Mouse (Mus musculus): ENCODE results near the gene Syt9.
A peak's percentile ranks its signal among the peaks of the same experiment; 100 is the strongest.

Gene Syt9

DNA sequence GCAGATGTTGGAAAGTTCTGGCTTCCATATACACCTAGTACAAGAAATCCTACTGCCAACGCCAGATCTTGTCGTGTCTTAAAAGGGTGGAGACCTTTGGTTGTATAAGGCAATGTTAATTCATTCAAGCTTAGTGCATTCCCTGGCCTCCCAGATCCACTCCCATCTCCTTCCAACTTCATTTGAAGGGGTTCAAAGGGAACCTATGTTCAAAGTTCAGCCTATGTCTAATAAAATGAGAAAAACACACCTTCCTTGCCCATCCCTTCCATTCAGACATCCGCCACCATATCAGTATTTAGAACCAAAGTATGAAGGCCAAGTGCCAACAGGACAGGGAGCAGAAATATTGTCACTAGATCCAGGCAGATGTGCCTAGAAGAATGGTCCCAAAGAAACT lies 177.3 kb downstream of the Syt9 start:
- no peak for DNase-seq

DNA sequence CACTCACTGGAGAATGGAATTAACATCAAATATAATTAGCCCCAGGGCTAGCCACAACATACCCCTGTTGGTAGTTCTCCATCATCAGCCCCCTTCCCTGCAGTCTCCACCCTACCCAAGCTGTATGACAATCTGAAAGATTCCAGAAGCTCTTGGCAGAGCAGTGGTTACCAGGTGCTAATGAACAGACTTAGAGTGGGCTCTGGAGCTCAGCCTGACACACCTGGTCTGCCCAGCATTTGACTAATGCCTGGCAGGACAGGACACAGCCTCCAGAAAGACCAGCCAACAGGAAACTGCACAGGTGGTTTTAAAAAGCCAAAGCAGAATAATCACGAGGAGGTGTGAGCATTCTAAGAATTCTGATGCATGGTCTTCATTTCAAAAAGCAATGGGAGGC lies 182.9 kb downstream of the Syt9 start:
- DNase-seq = no peak

- no peak for DNase-seq
Observed at GRCm38 (mm10) chr7:107555906-107556305, 185.4 kb downstream of the Syt9 start.

DNA sequence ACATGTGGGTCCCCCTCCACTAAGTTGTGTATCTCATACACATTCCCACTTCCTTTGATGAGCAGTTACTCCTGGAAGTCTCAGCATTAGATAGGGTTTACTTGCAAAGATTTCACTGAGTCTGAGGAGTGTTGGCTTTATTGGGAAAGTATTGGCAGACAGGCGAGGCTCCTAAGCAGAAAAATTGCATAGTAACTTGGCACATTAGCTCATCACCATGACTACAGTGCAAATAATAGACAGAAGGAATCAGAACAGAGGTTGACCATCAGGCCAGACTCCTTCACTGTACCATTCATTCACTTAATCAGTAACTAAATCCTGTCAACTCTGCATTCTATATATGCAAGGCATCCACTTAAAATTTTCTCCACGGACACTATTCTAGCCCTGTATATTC lies 190.1 kb downstream of the Syt9 start:
- DNase-seq = no peak

GRCm38 (mm10) chr7:107561584-107561983 lies 191.1 kb downstream of the Syt9 start:
- no peak for DNase-seq

DNA sequence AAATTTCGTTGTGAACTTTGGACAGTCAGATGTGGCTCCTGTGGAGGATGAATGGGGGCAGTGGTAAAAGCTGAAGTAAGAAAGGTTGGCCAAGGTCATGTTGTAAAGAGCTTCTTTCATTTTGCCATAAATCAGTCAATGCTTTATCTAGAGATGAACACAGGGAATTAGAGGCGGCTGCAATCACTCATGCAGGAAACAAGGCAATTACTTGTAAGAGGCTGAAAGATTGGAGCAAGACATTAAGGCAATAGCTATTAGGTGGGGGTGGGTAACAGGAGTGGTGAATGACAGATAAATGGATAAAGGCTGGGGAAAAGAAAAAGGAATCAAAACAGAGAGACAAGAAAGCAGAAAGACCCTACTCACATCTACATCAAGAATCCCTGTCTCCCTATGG lies 193.2 kb downstream of the Syt9 start:
- DNase-seq = no peak

DNA sequence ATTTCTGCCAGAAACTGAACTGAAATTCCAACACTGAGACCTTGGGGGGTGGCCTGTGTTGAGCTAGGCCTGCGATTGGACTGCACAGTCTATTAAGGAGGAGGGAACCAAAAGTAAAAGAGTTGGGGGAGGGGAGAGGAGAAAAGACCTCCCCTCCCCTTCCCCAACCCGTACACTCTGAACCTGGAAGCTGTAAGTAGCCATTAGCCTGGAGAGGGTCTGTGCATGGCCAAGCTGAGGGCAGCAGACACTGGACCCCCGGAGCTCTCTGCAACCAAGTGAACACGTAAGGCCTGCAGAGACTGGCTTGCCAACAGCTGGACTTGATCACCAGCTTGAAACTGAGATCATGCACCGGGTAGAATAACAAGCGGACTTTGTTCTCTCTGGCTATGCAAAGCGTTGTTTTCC lies 196.7 kb downstream of the Syt9 start, which contains the start of gene Olfml1:
Gene Olfml1 (plus strand): TSS at position 186 of the 411 bp plus-strand sequence.
- peak; percentile 3 for DNase-seq

DNA sequence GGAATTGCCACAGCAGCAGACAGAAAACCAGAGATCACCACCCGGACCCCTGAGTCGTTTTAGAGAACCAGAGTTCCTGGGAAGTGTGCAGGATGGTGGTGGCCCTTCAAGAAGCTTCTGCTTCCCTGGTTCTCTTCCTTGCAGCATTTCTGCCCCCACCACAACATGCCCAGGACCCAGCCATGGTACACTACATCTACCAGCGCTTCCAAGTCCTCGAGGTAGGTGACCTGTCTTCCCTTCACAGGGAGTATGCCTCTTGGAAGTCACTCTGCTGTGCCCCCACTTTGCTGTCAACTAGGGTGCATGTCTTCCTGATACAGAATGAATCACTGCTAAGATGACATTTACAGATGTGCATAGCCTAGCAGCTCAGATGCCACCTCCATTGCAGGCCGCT lies 197.1 kb downstream of the Syt9 start:
- no peak for DNase-seq

GRCm38 (mm10) chr7:107568971-107569370 lies 198.4 kb downstream of the Syt9 start:
- no peak for DNase-seq

GRCm38 (mm10) chr7:107573856-107574255 lies 203.3 kb downstream of the Syt9 start:
- no peak for DNase-seq

GRCm38 (mm10) chr7:107574276-107574675 lies 203.7 kb downstream of the Syt9 start:
- DNase-seq = no peak

DNA sequence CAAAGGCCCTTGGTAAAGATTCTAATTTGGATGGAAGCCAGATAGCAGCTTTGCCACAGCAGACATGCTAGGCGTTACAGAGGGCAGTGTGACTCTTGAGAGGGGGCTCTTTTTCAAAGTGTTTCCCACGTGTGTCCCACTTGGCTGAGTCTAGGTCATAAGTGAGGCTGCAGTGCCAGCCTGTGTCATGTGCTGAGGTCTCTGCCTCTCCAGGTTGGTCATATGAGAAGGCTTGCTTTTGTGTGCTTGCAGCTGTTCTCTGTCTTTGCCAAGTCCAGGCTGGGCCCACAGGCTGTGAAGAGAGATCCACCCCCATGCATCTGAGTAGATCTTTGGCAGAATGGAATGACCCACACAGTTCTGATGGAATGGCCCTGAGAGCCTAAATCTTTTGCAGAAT lies 222.1 kb downstream of the Syt9 start:
- peak; percentile 24 for DNase-seq

- DNase-seq = no peak
Observed at GRCm38 (mm10) chr7:107593904-107594303, 223.4 kb downstream of the Syt9 start.

DNA sequence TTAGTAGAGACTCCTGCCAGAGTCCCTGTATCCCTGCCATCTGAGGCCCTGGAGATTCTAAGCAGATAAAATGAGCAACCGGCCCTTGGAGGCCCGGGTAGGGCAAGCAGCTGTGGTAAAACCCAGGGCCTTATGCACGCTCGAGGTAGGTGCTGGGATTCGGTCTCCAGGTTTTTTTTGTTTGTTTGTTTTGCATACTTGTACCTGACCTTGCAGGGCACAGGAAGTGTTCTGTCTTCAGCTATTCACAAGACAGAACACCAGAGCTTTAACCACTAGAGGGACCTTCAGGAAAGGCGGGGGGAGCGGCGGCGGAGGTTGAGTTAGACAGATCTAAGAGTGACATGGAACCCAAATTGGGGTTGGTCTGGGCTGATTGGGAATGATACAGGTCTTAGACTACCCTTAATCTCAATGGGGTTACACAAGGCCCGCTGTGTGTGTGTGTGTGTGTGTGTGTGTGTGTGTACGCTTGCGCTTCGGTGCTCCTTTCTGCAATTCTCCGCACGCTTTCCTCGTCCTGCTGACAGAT lies 223.9 kb downstream of the Syt9 start:
- peak; percentile 32 for DNase-seq

DNA sequence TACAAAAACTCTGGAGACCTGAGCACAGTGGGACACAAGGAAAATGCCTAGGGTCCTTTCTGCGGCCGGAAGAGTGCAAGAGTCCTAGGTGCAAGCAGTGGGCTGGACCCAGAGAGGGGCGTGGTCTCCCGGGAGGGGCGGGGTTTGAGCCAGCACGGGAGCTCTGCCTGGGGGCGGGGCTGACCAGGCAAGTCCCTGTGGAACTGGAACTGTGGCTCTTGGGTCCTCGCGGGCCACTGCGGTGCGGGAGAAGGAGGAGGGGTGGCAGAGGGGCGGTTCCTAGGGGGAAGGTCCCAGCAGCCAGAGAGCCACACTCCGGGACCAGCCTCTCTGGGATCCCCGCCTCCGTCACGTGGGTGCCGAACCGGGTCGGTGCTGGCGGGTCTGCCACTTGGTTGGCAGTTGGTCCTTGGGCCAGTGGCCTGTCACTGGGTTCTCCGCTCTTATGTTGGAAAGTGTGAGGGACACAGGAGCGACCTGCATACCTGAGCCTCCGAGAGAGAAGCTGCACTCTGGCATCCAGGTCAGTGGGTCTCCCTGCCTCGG lies 224.4 kb downstream of the Syt9 start, which contains the start of gene Ppfibp2:
Gene Ppfibp2 (plus strand): TSS at position 351 of the 546 bp plus-strand sequence.
- peak; percentile 88 for DNase-seq

- no peak for DNase-seq
Observed at GRCm38 (mm10) chr7:107595426-107595825, 224.9 kb downstream of the Syt9 start.

DNA sequence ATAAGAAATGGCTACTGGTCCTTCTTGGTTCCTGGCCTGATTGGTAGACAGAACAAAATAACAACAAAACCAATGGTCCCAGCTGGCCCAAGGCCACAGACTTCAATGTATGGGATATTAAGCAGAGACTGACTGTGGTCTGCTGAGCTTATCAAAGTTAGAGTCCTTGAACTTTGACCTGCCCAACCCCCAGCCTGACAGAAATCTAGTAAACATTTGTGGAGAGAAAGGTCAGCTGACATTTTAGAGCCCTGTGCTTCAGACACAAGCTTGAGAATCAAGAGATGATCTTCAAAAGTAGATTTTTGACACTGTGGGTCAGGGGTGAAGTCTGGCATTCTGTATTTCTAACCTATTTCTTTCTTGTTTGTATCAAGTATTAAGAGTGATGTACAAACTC lies 226.2 kb downstream of the Syt9 start:
- DNase-seq = no peak

DNA sequence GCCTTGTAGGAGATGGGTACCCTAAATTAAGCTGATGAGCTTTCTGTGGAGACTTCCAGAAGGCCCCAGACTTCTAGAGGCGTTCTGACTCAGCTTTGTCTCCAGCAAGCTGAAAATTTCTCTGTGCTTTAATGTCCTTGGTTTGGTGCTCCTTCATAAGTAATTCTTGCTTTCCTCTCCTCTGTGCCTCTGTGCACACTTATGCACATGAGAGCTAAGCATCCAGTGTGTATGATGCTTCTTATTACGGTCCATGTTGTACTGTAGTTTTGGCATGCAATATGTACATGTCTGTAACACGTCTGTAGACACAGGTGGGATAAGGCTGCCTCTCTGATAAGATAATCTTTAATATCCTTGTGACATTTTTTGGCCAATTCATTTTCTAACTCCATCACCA lies 227.4 kb downstream of the Syt9 start:
- no peak for DNase-seq
